Mouse (Mus musculus) adrenal gland, postnatal 25 days (tissue): ENCODE measurements around the gene Kcnj12. TPM values are rescaled to one million over a fixed set of nuclear protein-coding genes. Genes with fewer than 3 reads are reported as not detected.

Experiments
- DNase-seq: peaks from one replicate; pipeline ENCODE4 v3.0.0; 2021; ENCODE audit warnings: mixed read lengths
- total RNA-seq: library from RNA; stranded (reverse); gene quantifications from 2 replicates; pipeline ENCODE4 v1.2.3, GENCODE M21; 2021

Gene Kcnj12
- total RNA-seq, 1 experiment from 2014 or later: 2.2 TPM

DNA sequence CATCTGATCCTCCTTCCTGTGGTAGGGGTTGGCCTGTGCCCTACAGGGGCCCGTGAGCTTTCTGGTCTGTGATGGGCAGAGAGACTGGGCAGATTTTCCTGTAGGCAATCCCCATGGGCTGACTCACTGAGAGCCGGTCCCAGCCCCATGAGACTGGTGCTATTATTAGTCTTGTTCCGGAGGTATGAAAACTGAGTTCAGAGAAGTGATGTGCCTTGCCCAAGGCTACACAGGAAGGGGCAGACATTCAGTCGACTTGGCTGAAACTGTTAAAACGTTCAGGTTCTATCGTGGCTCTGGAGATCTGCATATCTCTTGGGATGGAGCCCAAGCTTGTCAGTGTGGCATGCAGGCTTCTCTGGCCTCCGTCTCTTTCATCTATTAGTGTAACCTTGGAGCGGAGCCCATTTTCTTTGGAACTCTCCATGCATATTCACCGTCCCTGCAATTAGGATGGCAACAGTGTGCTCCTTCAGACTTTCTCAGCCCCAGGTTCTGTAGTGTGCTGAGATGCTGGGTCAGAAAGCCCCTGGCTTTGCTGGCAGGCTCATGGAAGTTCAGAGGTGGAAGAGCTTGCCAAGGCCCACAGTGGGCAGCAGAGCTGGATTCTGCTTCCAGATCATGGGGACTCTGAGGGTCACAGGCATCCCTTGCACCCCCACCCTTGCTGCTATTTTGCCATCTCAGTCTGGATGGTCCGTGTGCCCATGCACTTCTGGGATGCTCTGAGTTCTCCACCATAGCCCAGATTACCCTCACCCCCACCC lies 37.5 kb downstream of the Kcnj12 start:
- DNase-seq: no peak

DNA sequence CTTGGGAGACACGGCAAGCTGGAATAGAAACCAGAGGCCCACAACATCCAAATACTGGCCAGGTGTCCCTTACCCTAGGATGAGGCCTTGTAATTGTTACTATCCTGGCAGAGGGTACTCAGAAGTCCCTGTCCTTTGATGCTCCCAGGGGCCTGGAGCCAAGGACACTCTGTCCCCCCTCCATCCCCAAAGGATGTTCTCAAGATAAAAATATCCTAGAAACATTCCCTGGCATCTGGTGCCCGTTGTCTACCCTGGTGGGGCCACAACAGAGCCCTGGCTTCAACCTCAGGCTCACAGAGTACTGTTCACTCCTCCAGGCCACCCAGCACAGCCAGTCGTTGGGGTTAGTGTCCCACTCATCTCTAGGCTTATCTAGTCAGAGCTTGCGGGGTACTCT lies 38.3 kb downstream of the Kcnj12 start:
- no peak for DNase-seq

DNA sequence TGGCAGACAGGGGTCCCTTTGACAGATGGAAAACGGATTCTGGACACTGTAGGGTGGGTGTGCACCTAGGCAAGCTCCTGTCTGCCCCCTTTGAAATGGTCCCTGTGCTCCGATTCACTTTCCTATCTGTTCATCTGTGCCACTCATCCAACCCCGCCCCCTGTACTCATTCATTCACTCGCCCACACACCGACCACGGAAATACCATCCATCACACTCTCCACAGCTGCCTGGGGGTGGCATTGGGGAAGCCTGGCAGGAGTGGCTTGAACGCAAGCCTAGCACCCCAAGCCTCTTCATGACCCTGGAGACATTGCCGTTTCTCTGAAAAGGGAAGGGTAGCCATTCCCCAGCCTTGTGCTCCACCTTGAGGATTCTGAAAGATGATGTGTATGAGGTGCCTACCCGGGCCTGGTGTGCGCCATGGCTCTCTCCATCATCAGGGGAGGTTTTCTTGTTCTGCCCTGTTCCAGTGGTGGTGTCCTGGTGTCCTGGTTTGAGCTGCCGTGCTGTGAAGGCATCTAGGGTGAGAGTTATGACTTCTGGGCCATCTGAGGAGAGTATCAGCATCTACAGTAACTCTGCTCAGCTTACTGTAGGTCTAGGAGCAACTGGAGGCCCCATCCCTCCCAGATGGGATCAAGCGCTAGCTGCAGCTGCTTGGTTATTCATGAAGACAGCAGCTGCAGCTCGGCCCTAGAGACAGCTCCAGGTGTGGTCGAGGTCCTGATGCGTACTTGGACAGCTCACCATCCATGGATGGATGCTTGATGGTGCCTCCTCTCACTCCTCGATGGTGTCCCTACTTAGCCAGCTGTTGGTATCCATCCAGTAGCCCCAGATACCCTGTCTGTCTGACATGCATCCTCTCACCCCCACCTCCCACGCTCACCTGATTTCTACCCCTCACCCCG lies 40.4 kb downstream of the Kcnj12 start:
- DNase-seq: no peak

DNA sequence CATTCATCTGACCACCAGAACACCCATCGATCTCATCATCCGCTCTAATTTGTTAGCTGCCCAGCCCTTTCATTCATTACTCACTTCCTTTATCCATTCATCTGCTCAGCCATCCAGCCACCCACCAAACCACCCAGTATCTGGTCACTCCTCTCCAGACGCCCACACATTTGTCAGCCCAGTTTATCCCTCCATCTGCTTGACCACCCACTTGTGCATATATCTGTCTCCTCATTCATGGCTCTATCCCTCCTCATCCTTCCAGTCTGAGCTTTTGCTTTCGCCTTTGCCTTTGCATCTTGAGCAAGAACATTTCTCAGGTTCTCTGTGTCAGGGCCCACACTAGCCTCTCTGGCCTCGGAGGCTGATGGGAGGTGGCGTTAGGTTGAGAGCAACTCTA lies 41.1 kb downstream of the Kcnj12 start:
- no peak for DNase-seq

DNA sequence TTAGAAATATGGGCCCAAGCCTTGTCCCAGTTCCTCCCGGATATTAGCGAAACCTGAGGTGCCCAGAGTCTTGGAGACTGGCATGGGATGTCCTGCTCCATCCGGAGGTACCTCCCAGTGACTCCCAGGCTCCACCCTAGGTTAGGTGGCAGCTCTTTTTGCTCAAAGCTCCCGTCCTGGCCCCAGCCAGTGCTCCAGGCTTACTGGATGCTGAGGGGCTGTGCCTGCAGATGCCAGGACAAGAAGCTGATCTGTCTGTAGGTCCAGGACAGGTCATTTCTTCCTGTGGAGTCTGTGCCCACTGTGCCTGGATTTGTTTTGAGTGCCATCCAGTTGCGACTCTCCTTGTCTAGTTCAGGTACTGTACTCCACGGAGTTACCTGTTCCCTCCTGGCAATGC lies 43.3 kb downstream of the Kcnj12 start:
- no peak for DNase-seq

DNA sequence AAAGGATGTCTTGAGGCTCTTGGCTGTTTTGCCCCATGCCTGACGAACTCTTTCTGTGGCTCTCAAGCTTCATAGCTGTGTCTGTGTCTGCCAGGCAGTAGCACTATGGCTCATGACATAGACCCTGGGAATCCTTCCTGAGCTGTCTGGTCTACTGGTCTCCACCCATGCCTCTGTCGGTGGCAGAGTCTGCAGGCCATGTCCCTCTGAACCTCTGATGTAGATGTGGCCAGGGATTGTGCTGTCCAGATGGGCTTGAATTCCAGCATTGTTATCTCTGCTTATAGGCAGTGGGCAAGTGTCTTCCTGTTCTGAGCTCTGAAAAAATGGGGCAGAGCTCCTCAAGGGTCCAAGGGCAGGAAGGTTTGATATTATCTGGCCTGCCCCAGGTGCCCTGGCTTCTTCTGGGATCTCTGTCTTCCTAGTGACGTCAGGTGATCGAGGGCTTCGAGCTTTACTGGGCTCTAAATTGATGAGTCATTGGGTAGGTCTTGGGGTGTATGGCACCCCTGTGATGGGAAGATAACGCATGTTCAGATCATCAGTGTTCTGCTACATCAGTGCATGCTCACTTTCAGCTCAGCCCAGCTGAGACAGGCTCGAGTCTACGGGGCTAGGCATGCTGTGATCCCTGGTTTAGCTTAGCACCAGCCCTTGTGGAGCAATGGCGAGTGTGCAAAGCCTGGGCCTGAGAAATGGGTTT lies 44.9 kb downstream of the Kcnj12 start:
- DNase-seq: no peak

DNA sequence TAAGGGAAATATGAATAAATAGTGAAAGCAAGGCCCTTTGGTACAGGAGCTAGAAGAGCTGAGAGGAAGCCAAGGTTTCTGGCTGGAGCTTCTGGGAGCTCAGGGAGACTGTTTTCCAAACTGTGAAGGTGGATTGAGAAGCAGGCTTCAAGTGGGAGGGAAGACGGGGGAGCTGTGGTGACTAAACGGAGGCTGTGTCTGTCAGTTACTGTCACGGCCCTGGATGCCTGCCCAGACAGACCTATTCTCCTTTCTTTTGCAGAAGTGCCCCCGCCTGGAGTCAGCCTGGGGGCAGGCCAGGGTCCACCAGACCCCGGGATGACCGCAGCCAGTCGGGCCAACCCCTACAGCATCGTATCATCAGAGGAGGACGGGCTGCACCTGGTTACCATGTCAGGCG lies 46.5 kb downstream of the Kcnj12 start:
- peak; percentile 46 for DNase-seq

DNA sequence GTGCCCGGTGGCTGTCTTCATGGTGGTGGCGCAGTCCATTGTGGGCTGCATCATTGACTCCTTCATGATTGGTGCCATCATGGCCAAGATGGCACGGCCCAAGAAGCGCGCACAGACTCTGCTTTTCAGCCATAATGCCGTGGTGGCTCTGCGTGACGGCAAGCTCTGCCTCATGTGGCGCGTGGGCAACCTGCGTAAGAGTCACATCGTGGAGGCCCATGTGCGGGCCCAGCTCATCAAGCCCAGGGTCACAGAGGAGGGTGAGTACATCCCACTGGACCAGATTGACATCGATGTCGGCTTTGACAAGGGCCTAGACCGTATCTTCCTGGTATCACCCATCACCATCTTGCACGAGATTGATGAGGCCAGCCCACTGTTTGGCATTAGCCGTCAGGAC lies 47.3 kb downstream of the Kcnj12 start:
- DNase-seq: no peak

DNA sequence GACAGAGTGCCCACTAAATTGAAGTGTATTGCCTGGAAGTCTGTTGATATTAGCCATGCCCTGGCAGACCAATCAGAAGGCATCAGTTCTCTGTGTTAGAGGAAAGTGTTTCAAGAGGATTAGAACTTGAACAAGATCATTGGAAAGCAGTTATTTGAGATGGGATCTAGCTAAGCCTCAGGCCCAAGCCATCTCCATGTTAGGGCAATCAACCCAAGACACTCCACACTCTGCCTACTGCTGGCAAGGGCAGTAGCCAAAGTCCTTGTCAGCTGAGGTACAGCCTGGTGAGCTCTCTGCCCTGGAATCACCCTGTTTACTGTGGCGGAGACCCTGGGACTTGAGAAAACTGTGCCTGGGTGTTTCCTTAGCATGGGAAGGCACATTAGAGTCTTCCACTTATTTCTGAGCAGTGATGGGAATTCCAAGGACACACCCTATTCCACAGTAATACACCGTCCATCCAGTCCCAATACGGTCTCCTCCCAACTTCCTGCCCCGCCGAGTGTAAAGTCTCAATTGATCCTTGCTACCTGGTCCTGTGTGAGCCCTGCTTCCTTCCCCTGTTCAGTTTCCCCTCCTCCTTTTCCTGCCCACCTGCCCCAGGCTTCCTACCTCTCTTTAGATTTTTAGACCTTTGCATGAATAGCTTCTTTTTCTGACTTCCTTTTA lies 52.4 kb downstream of the Kcnj12 start:
- DNase-seq: no peak

DNA sequence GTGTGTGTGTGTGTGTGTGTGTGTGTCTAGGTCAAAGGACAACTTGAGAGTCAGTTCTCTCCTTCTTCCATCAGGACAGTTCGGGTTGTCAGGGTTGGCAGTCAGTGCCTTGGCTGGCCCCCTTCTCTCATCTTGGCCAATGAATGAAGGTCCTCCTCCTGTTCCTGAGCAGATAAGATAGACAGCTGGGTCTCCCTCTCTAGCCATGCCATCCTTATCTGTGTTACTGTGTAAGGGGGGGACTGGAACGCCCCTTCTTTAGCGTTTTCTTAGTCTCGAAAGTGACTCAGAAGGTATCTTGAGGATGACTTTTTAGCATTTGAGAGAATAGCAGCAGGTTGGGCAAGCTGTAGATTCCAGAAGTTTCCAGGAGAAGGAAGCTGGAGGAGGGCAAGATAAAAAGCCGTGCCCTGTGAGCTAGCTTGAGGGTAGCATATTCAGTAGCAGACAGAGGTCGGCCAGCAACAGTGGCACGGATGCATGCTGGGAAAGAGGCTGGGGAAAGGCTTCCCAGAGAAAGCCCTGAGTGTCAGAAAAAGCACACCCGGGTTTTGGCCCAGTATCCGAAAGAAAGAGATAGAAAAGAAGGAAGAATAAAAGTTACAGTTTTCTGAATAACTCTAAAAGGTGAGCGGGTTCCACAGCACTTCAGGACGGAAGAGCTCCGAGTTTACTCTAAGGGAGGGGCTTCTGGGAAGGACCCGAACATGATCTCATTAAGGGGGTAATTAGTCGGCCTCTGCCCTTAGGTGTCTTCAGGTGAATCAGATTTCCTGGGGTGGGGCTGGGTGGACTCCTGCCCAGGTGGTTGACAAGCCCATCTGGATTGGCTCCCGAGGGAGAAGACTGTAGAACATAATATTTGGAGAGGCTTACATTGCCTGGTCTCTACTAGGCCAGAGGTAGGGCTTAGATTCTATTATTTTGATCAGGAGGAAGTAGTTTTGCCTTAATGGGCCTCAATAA lies 53.3 kb downstream of the Kcnj12 start:
- no peak for DNase-seq

DNA sequence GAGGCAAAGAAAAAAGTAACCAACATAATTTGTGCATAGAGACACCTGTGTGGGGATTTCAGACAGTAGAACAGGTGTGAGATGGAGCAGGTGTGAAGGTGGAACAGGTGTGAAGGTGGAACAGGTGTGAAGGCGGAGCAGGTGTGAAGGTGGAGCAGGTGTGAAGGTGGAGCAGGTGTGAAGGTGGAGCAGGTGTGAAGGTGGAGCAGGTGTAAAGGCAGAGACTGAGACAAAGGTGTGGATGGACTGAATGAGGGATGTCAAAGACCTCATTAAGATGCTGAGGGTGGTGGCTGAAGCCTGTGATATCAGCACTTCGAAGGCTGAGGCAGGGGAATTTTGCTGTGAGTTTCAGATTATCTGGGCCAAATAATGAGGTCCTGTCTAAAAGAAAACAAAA lies 59.3 kb downstream of the Kcnj12 start:
- no peak for DNase-seq

DNA sequence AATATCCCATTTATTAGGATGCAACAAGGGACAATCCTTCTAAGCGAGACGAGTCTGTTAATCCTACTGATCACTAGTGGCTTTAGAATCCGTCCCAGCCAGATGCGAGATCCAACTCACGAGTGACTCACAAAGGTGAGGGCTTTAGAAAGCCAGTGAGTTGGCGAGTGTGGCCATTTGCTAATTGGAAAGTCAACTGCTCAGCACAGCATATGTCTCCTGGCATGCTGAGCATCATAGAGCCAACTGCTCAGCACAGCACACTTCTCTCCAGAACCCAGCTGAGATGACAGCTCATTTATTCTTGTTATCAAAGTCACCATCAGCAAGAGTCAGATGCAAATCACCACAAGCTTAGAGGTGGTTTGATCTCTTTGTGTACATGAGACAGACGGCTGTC lies 67.8 kb downstream of the Kcnj12 start:
- DNase-seq: no peak

DNA sequence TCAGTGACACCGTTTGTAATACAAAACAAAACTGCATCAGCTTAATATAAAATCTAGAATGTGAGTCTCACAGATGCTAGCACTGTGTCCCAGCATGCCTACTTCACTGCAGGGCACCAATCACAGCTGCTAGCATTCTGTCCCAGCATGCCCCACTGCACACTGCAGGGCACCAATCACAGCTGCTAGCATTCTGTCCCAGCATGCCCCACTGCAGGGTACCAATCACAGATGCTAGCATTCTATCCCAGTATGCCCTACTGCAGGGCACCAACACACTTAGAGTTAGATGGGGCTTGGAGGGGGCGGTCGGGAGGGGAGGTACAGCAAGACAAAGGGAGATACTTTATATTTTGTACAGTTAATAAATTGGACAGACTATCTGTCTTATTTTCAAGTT lies 68.8 kb downstream of the Kcnj12 start:
- no peak for DNase-seq

DNA sequence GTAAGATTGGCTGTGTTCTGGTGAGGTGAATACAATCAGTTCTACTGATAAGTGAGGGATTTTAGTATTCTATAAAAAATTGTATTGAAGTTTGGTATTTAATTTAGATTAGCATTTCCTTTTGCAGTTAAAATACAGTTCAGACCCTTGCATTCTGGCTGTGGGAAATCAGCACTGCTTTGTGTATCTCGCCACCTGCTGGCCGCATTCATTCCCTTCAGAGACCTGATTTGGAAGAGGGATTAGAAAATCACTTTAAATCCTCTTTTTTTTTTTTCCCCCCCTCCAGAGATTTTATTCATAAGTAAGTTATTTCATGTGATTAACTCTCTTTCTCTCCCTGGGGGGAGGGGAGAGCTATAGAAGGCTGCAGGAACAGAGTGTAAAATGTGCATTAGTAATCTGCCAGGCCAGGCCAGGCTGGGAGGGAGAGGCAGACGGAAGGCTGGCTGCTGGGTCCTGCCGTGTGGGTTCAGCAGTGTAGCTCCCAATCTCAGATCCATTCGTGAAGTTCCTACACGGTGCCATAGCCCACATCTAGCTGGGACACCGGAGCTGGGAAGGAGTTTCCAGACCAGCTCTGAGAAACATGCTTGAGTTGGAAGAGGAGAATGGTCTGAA lies 69.4 kb downstream of the Kcnj12 start:
- DNase-seq: peak; percentile 74

DNA sequence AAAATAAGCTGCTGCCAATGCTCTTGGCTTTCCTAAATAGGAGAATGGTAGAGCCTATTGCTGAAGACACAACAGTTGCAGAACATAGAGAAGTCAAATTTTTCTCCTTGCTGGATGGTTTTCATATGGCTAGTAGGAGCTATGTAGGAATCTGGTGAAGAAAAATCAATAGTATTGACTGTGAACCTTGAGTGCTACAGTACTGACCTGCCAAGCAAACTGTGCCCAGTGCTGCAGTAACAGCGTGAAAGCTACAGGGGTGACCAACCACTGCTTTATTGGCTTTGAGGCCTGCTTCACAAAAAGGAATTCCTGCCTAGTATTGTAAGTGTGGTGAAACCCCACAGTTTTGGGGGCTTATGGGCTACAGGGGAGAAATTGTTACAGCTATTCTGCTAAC lies 75.7 kb downstream of the Kcnj12 start:
- DNase-seq: no peak

DNA sequence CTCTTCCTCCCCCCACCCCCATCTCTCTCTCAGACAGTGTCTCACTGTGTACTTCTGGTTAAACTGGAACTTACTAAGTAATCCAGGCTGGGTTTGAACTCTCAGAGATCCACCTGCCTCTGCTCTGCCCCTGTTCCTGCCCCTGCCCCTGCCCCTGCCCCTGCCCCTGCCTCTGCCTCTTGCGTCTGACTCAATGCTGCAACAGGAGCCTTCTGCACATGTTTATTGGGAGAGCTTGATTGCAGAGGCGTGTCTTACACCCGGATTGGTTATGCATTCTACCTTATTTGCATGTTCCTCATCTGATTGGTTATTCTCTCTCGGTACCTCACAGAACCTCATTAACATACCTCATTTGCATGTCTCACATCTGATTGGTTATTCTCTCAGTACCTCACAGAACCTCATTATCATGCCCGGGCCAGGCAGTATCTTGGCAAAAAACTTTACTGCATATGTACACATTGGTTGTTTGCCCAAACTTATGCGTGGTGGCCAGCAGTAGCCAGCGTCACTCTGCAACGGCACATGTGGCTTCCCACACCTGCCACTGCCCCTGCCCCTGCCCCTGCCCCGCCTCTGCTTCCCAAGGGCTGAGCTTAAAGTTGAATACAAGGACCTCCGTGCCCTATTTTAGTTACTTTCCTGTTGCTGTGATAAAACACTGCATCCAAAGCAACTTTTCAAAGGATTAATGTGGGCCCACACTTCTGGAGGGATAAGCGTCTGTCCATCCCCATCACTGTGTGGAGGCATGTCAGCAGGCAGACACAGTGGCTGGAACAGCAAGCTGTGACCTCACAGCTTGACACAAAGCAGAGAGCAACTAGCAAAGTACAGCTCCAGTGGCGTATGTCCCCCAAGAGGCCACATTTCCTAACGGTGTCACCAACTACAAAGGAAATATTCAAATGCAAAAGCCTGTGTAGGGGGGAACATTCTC lies 80.3 kb downstream of the Kcnj12 start:
- no peak for DNase-seq

DNA sequence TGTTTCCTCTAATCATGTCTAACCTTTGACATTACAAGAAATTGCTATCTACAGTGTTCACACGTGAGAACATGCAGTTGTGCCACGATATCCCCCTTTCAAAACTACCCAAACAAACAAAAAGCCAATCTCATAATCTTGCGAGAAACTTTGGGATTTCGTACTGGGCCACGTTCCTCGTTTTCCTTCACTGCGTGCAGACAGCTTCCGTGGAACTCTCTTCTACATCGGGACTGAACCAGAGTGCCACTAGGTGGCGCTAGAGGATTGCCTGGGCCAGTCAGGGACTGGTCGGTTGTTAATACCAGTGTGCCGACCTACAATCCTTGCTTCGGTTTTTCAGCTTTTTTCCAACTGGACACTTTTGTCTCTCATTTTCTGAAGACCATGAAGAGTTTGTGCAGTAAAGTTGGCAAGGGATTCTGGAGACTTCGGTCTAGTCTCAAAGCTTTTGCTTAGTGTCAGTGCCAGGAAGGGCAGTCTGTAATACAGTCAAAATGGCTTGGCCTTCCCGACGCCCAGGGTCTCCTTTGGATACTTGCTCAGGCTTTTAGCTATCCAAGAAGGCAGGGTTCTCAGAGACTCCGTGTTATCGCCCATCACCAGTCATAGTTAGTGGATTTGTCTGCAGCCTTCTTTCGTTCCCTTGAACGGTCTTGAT lies 82.0 kb downstream of the Kcnj12 start:
- DNase-seq: peak; percentile 88

DNA sequence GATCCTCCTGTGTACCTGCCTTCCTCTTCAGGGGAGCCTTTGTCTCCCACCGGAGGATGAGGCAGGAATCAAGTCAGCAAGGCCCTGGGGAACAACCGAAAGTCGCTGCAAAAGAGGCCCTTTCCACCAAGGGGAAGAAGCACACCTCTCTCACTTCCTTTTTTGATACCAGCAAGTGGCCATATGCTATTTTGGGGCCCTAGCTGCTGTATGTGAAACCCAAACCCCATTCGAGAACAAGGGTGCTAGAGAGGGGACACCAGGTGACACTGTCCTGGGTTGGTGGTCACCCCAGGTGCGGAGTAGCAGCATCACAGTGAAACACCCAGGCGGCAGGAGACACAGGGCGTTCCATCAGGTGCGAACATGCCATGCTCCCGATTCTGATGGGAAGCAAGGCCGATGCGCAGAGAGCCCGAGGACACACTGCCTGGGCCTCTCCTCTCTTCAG lies 86.6 kb downstream of the Kcnj12 start:
- no peak for DNase-seq

DNA sequence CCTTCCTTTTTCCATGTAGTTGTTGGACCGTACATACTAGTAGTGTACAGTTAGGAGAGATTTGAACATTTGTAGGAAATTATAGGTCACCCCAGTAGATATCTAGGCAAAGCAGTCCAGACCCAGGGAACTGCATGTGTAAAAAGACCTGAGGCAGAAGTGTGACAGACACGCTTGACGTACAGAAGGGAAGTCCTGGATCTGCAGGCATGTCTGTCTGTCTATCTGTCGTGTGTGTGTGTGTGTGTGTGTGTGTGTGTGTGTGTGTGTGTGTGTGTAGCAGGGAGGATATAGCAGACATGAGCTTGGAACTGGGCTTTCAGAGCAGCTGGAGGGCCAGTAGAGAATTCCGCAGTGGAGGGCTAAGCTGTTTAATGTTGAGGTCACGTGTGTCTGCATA lies 87.3 kb downstream of the Kcnj12 start:
- DNase-seq: no peak
